ENCODE assay signal across 15 mouse cellular contexts in genomic region chr10:80804916-80805315, GRCm38 (mm10). TPM values are rescaled to one million over a fixed set of nuclear protein-coding genes. Genes with fewer than 3 reads are reported as not detected.
DNase-seq lines count a peak whose midpoint lies in the region; ATAC-seq lines count a peak whose summit lies in the region.
"Had no signal": no experiment of that assay in that cellular context is flagged by ENCODE, and none has a peak within 500 bp of the region (broad histone marks: within the 10 kb centered on the region; RNA-seq: fewer than 3 reads in every experiment).

Gene Amh (plus strand): TSS chr10:80805243.

- ATAC-seq in heart, embryonic 16.5 days (replicated peaks; ENCODE audit: extremely low read depth, insufficient read depth, low FRiP score), result no peak
- ATAC-seq: activated CD4-positive, CD25-positive, alpha-beta regulatory T cell, adult 4 months had no signal

- WGBS in heart, embryonic 16.5 days, result 49% methylated on average over 6 of the region's 6 CpGs

- H3K9me3 ChIP-seq in heart, embryonic 16.5 days (replicated peaks; ENCODE audit: control insufficient read depth, low read length), result no peaks in the 10 kb centered on the region
- H3K9me3 ChIP-seq: stomach, embryonic 15.5 days had no signal

- peaks cover 37% of the 10 kb centered on the region for H3K36me3 ChIP-seq in heart, embryonic 16.5 days (ENCODE audit: control insufficient read depth, insufficient read depth)

- peaks cover 47% of the 10 kb centered on the region for H3K4me1 ChIP-seq in heart, embryonic 16.5 days (ENCODE audit: control insufficient read depth, insufficient read depth, low read length)

- peak within 1 kb of the TSS; percentile 49; the same call in 1 of the 2 replicates for H3K9ac ChIP-seq in heart, embryonic 16.5 days (ENCODE audit: low read length)
- H3K9ac ChIP-seq: stomach, embryonic 15.5 days had no signal

- peaks cover 2% of the 10 kb centered on the region; the same call in 1 of the 2 replicates for H3K27me3 ChIP-seq in heart, embryonic 16.5 days (ENCODE audit: control insufficient read depth, insufficient read depth, low read length)

- H3K4me3 ChIP-seq in heart, embryonic 16.5 days (ENCODE audit: low read length), result no peak within 1 kb of the TSS

- H3K4me2 ChIP-seq in heart, embryonic 16.5 days (ENCODE audit: low read depth, low read length), result no peak within 1 kb of the TSS

- no peak within 1 kb of the TSS for H3K27ac ChIP-seq in heart, embryonic 16.5 days (ENCODE audit: low read length)
- H3K27ac ChIP-seq: macrophage; stomach, embryonic 15.5 days had no signal

- DNase-seq in cerebellum, adult 9-10 months, result peak; percentile 53
- no peak for DNase-seq in cerebellum, postnatal 4 days (ENCODE audit: low spot score in 2 of 2)
- no peak for DNase-seq in heart, adult 11 months
- peak; percentile 66 for DNase-seq in ovary, adult 18-20 months (ENCODE audit: low spot score)
- DNase-seq in ovary, postnatal 14 days (ENCODE audit: low spot score), result no peak
- peak; percentile 69 for DNase-seq in testis, postnatal 10 days (ENCODE audit: low spot score)
- DNase-seq in MN1 (ENCODE audit: low spot score), result no peak
- DNase-seq: heart, postnatal 10 days; kidney, adult 9 months; right cerebral cortex, postnatal 4 days had no signal

RNA-seq across cellular contexts. Expression of gene Amh, which starts in this region (rescaled TPM):
- polyA plus RNA-seq in heart, embryonic 16.5 days (2015; fragmentation: Nextera tagmentation; extraction: Ambion mirVana), result 0.13 and 0.29 TPM in 2 replicates
- polyA plus RNA-seq: activated CD4-positive, CD25-positive, alpha-beta regulatory T cell, adult 4 months; embryonic facial prominence, embryonic 11.5 days; macrophage; stomach, embryonic 15.5 days had no signal

Comparison
In these comparisons a context has a peak if more than half of its experiments do, and no peak if none do; other contexts are left out.
1. DNase-seq: peak in cerebellum, adult 9-10 months (single experiment), ovary, adult 18-20 months (single experiment) and testis, postnatal 10 days (single experiment); none in cerebellum, postnatal 4 days (0 of 2), heart, adult 11 months (single experiment), ovary, postnatal 14 days (single experiment) and MN1 (single experiment).